Mouse (Mus musculus): ENCODE results near the gene Elovl1. TPM values are rescaled to one million over a fixed set of nuclear protein-coding genes. Genes with fewer than 3 reads are reported as not detected.

The Elovl1 gene
- polyA plus RNA-seq (2012; rRNA removed), result 128 and 324 TPM in 2 replicates

- Histone ChIP-seq H3K4me3 (ENCODE audit: low read depth, low read length) (peak within 1 kb of the TSS; percentile 92), H3K4me1 (ENCODE audit: control insufficient read depth, insufficient read depth, insufficient read length, low read length) (peaks cover 16% of the 10 kb centered on the region), H3K27me3 (ENCODE audit: control insufficient read depth, insufficient read depth, low read length) (no peaks in the 10 kb centered on the region), H3K36me3 (ENCODE audit: control insufficient read depth, insufficient read depth, low read length) (peaks cover 24% of the 10 kb centered on the region), H3K27ac (ENCODE audit: insufficient read depth, low read depth, low read length) (peak within 1 kb of the TSS; percentile 95)
- WGBS, result under 1% methylated on average over 30 of the region's 31 CpGs
- TF ChIP-seq CTCF (IDR thresholded peaks at IDR 0.05; ENCODE audit: extremely low read depth, insufficient read length, insufficient replicate concordance, low read depth, low read length) (peak; percentile 43; the same call in 1 of the 2 replicates), POLR2A (IDR thresholded peaks at IDR 0.05; ENCODE audit: low read depth, low read length) (peak; percentile 69; the same call in 1 of the 2 replicates)
Observed at GRCm38 (mm10) chr4:118427768-118428451, at the start of gene Elovl1. Gene Elovl1, plus strand, starts transcription at chr4:118428093.

DNA sequence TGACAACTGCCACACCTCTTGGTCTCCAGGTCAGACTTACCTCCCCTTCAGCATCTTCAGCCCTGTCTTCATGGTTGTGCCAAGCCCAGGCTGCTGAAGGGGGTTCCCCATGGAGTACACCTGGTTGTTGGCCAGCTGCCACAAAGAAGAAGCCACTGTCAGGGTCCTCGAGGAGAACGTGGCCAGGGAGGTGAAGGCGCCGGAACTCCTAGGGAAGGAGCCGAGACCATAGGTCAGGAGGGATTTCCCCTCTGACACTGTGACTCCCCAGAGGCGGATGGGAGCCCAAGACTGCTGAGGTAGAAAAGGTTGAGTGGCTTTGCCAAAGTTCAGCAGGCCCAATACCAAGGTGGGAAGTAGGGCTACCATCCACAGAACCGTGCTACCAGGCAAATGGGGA, 44.6 kb upstream of the Elovl1 start:
- no peak overlapping the region for H3K4me3 ChIP-seq (ENCODE audit: low read depth, low read length)
- no peak overlapping the region for H3K27ac ChIP-seq (ENCODE audit: insufficient read depth, low read depth, low read length)
- no peaks in the 10 kb centered on the region for H3K27me3 ChIP-seq (ENCODE audit: control insufficient read depth, insufficient read depth, low read length)
- no peaks in the 10 kb centered on the region for H3K4me1 ChIP-seq (ENCODE audit: control insufficient read depth, insufficient read depth, insufficient read length, low read length)
- TF ChIP-seq POLR2A (IDR thresholded peaks at IDR 0.05; ENCODE audit: low read depth, low read length) (no peak), CTCF (IDR thresholded peaks at IDR 0.05; ENCODE audit: extremely low read depth, insufficient read length, insufficient replicate concordance, low read depth, low read length) (no peak)
- H3K36me3 ChIP-seq (ENCODE audit: control insufficient read depth, insufficient read depth, low read length), result peaks cover 82% of the 10 kb centered on the region
- WGBS, result 86% methylated on average over 7 of the region's 7 CpGs

DNA sequence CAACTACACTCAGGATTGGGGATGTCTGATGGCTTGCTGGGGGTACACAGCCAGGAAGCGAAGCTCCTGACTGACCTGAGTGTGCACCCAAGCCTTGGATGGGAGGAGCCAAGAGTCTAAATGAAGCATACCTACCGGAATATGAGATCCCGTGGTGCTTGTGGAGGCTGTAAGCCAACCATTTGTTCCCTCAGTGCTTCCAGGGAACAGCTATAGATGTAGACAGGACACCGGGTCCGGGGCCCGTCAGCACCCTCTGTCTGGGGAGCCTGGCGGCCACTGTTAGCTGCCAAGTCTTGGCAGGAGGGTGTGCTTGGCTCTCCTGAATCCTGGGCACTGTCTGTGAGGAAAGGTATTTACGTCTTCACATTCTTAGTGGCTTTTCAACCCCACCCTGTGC, 40.6 kb upstream of the Elovl1 start:
- H3K27ac ChIP-seq (ENCODE audit: insufficient read depth, low read depth, low read length), result no peak overlapping the region
- H3K4me3 ChIP-seq (ENCODE audit: low read depth, low read length), result no peak overlapping the region
- TF ChIP-seq POLR2A (IDR thresholded peaks at IDR 0.05; ENCODE audit: low read depth, low read length) (no peak), CTCF (IDR thresholded peaks at IDR 0.05; ENCODE audit: extremely low read depth, insufficient read length, insufficient replicate concordance, low read depth, low read length) (no peak)
- 94% methylated on average over 8 of the region's 8 CpGs for WGBS
- H3K36me3 ChIP-seq (ENCODE audit: control insufficient read depth, insufficient read depth, low read length), result peaks cover 95% of the 10 kb centered on the region
- no peaks in the 10 kb centered on the region for H3K4me1 ChIP-seq (ENCODE audit: control insufficient read depth, insufficient read depth, insufficient read length, low read length)
- H3K27me3 ChIP-seq (ENCODE audit: control insufficient read depth, insufficient read depth, low read length), result no peaks in the 10 kb centered on the region

- WGBS, result 93% methylated on average over 11 of the region's 11 CpGs
Observed at GRCm38 (mm10) chr4:118390146-118390545, 37.7 kb upstream of the Elovl1 start.

DNA sequence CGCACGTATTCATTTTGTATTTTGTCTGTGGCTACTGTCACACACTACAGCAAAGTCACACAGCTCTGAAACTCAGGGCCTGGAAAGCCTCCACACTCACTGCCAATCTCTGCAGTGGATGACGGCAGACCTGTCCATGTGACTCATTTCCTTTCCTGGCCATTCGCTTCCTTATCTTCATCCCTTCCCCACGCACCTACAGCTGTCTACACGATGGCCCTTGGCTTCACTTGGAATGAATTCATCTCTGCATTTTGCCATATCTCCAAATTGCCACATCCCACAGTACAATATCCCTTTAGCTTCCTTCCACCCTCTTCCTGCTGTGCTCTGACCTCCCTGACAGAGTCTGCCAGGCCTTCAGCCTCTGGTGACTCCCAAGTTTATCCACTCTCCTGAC, 33.4 kb upstream of the Elovl1 start:
- Histone ChIP-seq H3K36me3 (ENCODE audit: control insufficient read depth, insufficient read depth, low read length) (peaks cover 79% of the 10 kb centered on the region), H3K4me1 (ENCODE audit: control insufficient read depth, insufficient read depth, insufficient read length, low read length) (no peaks in the 10 kb centered on the region), H3K4me3 (ENCODE audit: low read depth, low read length) (no peak overlapping the region), H3K27ac (ENCODE audit: insufficient read depth, low read depth, low read length) (no peak overlapping the region), H3K27me3 (ENCODE audit: control insufficient read depth, insufficient read depth, low read length) (no peaks in the 10 kb centered on the region)
- TF ChIP-seq CTCF (IDR thresholded peaks at IDR 0.05; ENCODE audit: extremely low read depth, insufficient read length, insufficient replicate concordance, low read depth, low read length), result no peak
- no peak for TF ChIP-seq POLR2A (IDR thresholded peaks at IDR 0.05; ENCODE audit: low read depth, low read length)
- WGBS, result 85% methylated on average over 6 of the region's 6 CpGs

More at GRCm38 (mm10) chr4:118390146-118390545, 37.7 kb upstream of the Elovl1 start:
- peaks cover 89% of the 10 kb centered on the region for H3K36me3 ChIP-seq (ENCODE audit: control insufficient read depth, insufficient read depth, low read length)
- no peaks in the 10 kb centered on the region for H3K27me3 ChIP-seq (ENCODE audit: control insufficient read depth, insufficient read depth, low read length)
- TF ChIP-seq CTCF (IDR thresholded peaks at IDR 0.05; ENCODE audit: extremely low read depth, insufficient read length, insufficient replicate concordance, low read depth, low read length), result no peak
- TF ChIP-seq POLR2A (IDR thresholded peaks at IDR 0.05; ENCODE audit: low read depth, low read length), result no peak
- no peak overlapping the region for H3K4me3 ChIP-seq (ENCODE audit: low read depth, low read length)
- no peaks in the 10 kb centered on the region for H3K4me1 ChIP-seq (ENCODE audit: control insufficient read depth, insufficient read depth, insufficient read length, low read length)
- H3K27ac ChIP-seq (ENCODE audit: insufficient read depth, low read depth, low read length), result no peak overlapping the region

- Histone ChIP-seq H3K27ac (ENCODE audit: insufficient read depth, low read depth, low read length) (no peak overlapping the region), H3K36me3 (ENCODE audit: control insufficient read depth, insufficient read depth, low read length) (peaks cover 76% of the 10 kb centered on the region)
- TF ChIP-seq POLR2A (IDR thresholded peaks at IDR 0.05; ENCODE audit: low read depth, low read length), result no peak
- TF ChIP-seq CTCF (IDR thresholded peaks at IDR 0.05; ENCODE audit: extremely low read depth, insufficient read length, insufficient replicate concordance, low read depth, low read length), result no peak
Observed at GRCm38 (mm10) chr4:118395289-118395688, 32.6 kb upstream of the Elovl1 start.

DNA sequence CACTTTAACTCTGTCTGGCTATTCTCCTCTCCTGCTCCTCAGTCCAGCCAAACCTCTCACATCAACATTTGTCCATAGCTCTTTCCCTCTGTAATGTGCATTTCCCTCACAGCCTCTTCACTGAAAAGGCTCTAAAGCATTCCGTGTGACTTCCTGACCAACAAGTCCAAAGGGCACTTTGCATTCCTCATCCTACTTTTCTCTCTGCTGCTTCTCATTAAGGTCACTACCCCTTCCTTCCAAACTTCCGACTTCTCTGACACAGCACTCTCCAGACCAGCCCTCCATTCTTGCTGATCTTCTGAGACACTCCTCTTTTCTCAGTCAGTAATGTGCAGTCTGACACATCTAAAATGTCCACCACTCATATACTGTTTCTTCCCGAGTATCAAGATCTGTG, 31.5 kb upstream of the Elovl1 start:
- Histone ChIP-seq H3K36me3 (ENCODE audit: control insufficient read depth, insufficient read depth, low read length) (peaks cover 74% of the 10 kb centered on the region), H3K4me1 (ENCODE audit: control insufficient read depth, insufficient read depth, insufficient read length, low read length) (no peaks in the 10 kb centered on the region), H3K27ac (ENCODE audit: insufficient read depth, low read depth, low read length) (no peak overlapping the region), H3K27me3 (ENCODE audit: control insufficient read depth, insufficient read depth, low read length) (no peaks in the 10 kb centered on the region), H3K4me3 (ENCODE audit: low read depth, low read length) (no peak overlapping the region)
- WGBS, result 37% methylated on average over 3 of the region's 3 CpGs
- TF ChIP-seq CTCF (IDR thresholded peaks at IDR 0.05; ENCODE audit: extremely low read depth, insufficient read length, insufficient replicate concordance, low read depth, low read length) (no peak), POLR2A (IDR thresholded peaks at IDR 0.05; ENCODE audit: low read depth, low read length) (no peak)

More at GRCm38 (mm10) chr4:118395289-118395688, 32.6 kb upstream of the Elovl1 start:
- Histone ChIP-seq H3K27me3 (ENCODE audit: control insufficient read depth, insufficient read depth, low read length) (no peaks in the 10 kb centered on the region), H3K4me3 (ENCODE audit: low read depth, low read length) (no peak overlapping the region), H3K4me1 (ENCODE audit: control insufficient read depth, insufficient read depth, insufficient read length, low read length) (no peaks in the 10 kb centered on the region)
- WGBS, result 82% methylated on average over 4 of the region's 4 CpGs

Data from small intestine, adult 2 months (tissue).